Mouse (Mus musculus): ENCODE results near the gene Gm20219.

DNA sequence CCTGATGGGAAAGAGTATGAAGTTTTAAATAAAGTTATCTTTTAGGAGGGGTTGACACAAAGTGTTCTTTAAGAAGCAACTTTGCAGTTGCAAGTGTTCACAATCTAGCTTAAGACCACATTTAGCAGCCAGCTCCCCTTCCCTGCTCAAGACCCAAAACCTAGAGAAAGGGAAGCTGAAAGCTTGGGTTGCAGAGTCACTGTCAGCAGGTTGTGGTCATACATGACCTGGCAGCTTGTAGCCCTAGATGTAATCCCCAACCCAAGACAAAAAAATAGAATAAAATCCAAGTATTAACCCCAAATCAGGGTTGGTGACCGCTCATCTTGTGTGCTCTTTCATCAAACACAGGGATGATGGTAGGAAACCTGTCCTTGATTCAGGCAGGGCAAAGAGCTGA is 28.9 kb upstream of the Gm20219 start:
- TF ChIP-seq GATA1 (IDR thresholded peaks at IDR 0.05; ENCODE audit: borderline replicate concordance, low read length) (no peak), FLI1 (IDR thresholded peaks at IDR 0.05; ENCODE audit: low read length) (no peak)

Data from megakaryocyte, embryonic 14.5 days (primary cell).